Mouse (Mus musculus): ENCODE data around the gene Atp13a3.
"Not testable (repeated sequence)": the region's sequence is repeated elsewhere in the genome, so short reads cannot be mapped to it uniquely, and the experiment has no call there.

Atp13a3 gene

GRCm38 (mm10) chr16:30412680-30413079 lies 6.9 kb upstream of the Atp13a3 start:
- no peak for DNase-seq (ENCODE audit: low spot score)

GRCm38 (mm10) chr16:30410914-30411313 lies 5.1 kb upstream of the Atp13a3 start:
- no peak for DNase-seq (ENCODE audit: low spot score)

GRCm38 (mm10) chr16:30407513-30407912 lies 1.7 kb upstream of the Atp13a3 start:
- DNase-seq (ENCODE audit: low spot score) = no peak

DNA sequence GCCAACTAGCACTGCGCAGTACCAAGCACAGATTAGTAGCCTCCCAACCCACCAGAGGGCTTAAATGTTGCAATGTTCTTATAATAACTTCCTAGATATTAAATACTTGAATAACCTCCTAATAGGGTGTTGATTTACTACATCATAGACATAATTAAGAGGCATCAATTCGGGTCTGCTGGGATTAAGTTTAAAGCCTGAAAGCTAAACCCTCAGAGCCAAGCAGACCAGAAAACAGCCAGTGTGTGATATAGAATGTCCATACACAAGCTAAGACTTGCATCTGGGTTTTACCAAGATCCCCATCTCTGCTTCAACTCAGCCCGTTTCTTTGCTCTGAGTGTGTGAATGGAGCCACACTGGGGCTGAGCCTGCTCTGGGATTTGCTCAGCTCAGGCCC lies 2.2 kb downstream of the Atp13a3 start:
- no peak for DNase-seq (ENCODE audit: low spot score)

DNA sequence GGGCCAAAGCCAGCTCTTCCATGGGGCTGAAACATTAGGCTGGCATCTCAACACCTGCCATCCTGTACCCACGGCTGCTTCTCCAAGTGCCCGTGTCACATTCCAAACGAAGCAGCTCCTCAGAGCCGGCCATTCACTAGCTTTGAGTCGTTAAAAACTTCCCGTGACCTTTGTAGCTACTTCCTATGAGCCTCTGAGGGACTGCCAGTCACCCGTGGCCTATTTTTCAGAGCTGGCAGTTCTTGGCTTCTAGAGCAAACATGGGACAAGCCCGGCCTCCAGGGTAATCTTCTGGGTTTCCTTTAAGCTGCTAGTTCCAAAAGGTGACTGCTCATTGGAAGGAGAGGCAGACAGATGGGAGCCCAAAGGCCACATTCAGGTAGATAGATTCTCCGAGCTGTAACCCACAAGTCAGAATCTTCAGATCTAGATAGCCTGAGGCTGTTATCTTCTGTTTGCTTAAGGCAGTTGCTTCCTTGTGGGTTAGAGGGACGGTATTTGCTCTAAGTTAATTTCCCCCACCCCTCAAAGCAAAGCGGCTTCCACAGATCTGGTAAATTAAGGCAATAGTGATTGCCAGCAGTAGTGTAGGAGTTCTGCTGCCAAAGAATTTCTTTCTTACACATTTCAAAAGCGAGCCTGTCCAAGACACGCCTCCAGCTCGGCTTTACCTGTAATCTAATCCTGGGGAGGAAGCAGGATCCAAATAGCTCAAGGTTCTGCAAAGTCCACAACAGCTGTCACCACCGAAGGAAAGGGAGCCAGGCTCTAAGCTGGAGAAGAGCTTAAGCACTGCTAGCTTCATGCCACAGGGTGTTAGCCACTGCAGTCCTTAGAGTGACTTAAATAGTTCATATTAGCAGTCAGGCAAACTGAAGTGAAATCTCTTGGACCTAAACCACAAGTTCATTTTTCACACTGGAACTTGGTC lies 8.4 kb downstream of the Atp13a3 start:
- DNase-seq (ENCODE audit: low spot score) = peak; percentile 37

DNA sequence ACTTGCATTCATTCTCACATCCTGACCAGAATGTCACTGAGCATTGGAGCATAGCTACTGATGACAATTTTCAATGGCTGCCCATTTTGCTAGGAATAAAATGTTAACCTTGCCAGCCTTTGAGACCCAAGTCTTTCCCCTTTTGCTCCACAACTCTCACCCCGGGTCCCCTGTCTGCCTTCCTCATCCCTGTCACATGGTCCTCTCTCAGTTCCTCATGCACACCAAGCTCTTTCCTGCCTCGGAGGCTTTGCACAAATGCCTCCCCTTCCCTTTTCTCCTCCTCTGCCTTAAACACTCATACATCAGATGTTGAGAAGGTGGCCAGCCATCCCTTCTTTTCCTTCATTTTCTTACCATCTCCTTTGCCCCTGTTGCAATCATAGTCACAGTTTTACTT lies 10.6 kb downstream of the Atp13a3 start:
- DNase-seq (ENCODE audit: low spot score) = no peak

DNA sequence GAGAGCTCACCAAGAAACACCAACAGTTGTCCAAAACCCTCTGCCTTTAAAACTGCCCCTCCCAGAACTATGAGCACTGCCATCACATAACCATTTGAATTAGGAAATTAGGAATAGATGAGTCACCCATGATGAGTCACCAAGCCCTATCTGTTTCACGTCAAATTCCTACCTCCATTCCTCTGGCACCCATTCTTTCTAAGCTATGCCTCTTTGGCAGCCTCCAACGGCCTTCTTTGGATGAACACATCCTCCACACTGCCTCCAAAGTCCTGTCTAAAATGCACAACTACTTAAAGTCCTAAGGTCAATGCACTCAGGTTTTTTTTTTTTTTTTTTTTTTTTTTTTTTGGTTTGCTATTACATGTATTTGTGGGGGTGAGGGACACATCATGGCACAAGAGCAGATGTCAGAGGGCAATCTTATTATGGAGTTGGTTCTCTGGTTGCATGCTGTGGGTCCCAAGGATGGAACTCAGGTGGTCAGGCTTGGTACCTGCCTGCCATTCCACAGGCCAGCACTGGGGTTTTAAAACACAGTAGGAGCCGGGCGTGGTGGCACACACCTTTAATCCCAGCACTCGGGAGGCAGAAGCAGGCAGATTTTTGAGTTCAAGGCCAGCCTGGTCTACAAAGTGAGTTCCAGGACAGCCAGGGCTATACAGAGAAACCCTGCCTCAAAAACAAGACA lies 15.0 kb downstream of the Atp13a3 start:
- no peak for DNase-seq (ENCODE audit: low spot score)

DNA sequence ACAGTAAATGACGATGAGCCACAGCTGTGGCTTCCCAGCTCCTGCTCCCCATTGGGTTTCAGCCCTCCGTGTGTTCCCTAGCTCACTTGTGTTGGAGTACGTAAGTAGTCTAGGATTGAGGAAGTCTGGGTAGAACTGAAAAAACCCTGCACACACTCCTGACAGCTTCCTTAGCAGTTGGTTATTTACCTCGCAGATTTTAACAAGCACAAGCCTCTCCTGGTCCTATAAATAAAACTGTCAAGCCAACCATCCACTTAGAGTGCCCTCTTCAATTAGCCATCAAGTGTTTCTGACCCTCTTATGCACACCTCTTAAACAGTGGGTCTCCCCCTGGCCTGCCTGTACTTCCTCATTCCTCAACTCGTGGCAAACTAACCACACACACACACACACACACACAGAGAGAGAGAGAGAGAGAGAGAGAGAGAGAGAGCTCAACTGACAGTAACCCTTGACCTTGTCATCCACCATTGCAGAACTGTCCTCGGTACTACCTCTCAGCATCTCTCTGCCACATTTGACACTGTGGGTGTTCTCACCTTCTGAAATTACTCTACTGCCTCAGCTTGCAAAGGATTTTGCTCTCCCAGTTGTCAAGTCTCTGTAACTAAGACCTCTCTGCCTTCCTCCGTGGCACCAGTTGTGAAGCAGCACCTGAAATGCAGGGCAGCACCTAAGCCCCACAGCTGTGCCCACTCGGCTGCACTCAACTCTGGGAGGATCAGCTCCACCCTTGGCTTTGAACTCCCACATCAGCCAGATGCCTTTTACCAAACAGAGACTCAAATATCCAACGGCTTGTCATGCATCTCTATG lies 15.7 kb downstream of the Atp13a3 start:
- DNase-seq (ENCODE audit: low spot score) = no peak

DNA sequence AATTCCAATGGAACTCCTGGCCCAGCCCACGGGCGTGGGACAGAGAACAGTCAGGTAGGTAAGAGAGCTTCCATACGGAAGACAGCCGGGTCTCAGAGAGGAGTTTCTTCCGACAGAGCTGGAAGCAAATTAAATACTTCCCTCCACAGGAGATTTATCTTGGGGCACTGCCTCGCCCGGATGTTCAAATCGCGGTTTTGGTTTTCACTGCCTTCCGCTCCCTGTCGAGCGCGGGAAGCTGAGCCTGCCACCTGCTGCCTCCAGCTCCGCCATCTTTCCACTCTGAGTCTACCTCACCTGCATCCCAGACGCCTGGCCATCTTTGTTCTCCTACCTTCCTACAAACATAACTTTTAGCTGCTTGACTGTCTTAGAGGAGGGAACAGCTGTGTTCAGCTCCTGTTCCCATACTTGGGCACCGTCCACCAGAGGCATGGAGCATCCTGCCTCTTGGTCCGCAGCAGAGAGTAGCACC lies 16.5 kb downstream of the Atp13a3 start:
- peak; percentile 51 for DNase-seq (ENCODE audit: low spot score)

- peak; percentile 94 for DNase-seq (ENCODE audit: low spot score)
Measured at GRCm38 (mm10) chr16:30388522-30389209, 17.1 kb downstream of the Atp13a3 start.

- DNase-seq (ENCODE audit: low spot score) = peak; percentile 50
Measured at GRCm38 (mm10) chr16:30387871-30388460, 17.8 kb downstream of the Atp13a3 start.

- no peak for DNase-seq (ENCODE audit: low spot score)
Measured at GRCm38 (mm10) chr16:30386911-30387439, 18.8 kb downstream of the Atp13a3 start.

GRCm38 (mm10) chr16:30385531-30385930 lies 20.2 kb downstream of the Atp13a3 start:
- no peak for DNase-seq (ENCODE audit: low spot score)

DNA sequence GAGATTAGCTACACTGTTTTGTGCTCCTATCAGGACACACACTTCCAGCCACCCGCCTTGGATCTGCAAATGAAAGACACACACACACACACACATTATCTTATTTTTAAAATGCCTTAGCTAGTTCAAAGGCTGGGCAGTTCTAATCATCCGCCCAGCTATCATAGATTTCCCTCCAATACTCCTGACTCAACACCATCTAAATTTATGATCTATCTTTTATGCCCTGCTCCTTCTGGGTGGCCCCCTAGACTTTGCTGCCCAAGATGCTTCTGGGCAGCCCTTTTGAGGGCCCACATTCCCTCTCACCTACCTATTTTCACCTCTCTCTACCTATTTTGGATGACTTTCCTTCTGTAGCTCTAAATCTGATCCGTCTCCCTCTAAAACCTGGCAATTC lies 29.5 kb downstream of the Atp13a3 start:
- DNase-seq (ENCODE audit: low spot score) = no peak

GRCm38 (mm10) chr16:30374927-30375326 lies 30.8 kb downstream of the Atp13a3 start:
- no peak for DNase-seq (ENCODE audit: low spot score)

DNA sequence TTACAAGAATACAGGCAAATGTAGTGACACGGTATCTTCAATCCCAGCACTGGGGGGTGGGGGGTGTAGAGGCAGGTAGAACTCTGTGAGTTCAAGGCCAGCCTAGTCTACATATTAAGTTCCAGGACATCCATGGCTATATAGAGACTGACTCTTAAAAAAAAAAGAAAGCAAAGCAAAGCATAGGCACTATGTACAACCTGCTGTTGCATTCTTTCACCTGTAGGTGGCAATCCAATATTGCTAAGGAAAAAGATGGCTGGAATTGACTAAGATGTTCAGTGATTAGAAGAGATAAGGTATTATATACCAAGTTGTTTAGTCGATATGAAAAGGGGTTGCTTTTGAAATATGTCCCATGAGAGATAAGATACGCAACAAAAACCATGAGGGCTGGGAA lies 31.5 kb downstream of the Atp13a3 start:
- DNase-seq (ENCODE audit: low spot score) = peak; percentile 85

DNA sequence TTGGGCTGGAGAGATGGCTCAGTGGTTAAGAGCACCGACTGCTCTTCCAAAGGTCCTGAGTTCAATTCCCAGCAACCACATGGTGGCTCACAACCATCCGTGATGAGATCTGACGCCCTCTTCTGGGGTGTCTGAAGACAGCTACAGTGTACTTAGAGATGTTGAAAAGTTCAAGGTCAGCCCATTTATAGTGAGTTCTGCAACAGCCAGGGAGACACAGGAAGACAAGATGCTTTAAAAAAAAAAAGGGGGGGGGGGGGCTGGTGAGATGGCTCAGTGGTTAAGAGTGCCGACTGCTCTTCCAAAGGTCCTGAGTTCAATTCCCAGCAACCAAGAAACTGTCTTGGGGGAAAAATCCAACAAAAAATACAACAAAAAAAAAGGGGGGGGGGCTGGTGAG lies 32.5 kb downstream of the Atp13a3 start:
- DNase-seq (ENCODE audit: low spot score) = not testable (repeated sequence)

DNA sequence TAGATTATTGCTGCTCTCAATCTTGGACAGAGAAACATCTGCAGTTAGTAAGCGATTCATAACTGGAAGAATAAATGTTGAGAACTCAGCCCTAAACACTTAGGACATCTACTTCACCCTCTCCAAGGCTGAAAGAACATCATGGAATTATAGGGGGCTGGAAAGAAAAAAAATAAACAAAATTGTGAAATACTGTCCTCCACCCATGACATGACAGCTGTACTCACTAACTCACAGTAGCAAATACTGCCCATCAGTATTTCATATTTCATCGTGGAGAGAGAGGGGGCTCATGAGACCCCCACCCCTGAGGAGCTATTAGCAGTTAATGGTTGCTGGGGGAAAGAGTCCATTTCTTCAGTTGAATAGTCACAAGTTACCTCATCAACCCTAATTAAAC lies 38.4 kb downstream of the Atp13a3 start:
- no peak for DNase-seq (ENCODE audit: low spot score)

DNA sequence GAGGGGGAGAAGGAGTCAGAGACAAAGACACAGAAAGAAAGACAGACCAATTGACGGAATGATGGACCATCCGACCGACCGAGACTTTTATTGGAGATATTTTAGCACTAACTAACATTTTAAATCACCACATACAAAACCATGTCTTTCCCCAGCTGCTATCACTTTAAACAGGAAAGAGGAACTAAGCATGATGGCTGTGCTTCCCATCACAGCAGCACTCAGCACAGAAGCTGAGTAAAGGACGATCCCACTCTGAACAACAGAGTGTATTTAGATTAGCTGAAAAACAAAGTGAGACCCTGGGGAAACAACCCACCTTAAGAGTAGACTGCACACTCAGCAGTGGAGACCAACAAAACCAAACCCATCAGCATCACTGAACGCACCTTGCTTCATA lies 41.2 kb downstream of the Atp13a3 start:
- no peak for DNase-seq (ENCODE audit: low spot score)

DNA sequence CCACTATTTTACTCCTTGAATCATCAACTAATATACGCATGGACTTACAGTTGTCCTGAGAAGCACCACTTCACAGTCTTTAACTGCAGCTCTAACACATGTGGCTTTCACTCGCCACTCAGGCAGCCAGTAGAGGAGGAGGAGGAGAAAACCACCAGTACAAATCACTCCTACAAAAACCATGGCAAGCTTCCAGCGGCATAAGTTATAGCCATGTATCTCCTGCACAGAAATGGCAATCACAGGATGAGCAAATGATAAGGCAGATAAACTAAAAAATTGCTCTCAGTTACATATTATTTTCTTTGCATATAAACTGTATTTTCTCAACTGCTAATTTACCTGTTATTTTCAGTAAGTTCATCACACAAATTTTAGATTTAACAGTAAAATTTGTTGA lies 43.2 kb downstream of the Atp13a3 start:
- no peak for DNase-seq (ENCODE audit: low spot score)

DNA sequence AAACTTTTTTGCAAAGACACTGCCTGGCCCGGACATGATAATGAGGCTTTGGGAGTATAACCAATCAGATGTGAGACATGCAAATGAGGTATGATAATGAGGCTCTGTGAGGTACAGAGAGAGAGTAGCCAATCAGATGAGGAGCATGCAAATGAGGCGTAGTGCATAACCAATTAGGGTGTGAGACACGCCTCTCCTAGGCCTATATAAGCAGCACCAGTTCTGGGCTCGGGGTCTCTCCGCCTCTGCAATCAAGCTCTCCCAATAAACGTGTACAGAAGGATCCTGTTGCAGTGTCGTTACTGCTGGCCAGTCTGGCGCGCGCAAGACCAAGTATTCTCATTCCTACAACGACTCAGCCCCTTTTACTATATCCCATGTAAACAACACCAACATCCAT lies 52.3 kb downstream of the Atp13a3 start:
- DNase-seq (ENCODE audit: low spot score) = not testable (repeated sequence)
